Mouse (Mus musculus) thymus, adult 2 months (tissue): ENCODE data around the gene Vmn1r34. TPM values are rescaled to one million over a fixed set of nuclear protein-coding genes. Genes with fewer than 3 reads are reported as not detected.
"Not testable (repeated sequence)": the region's sequence is repeated elsewhere in the genome, so short reads cannot be mapped to it uniquely, and the experiment has no call there.

Source experiments
- DNase-seq: peaks from one replicate; pipeline ENCODE4 v3.0.0; 2021
- H3K27ac ChIP-seq: fragments of 200-500 bp; 2 replicates; pipeline ENCODE4 v1.5.1; 2012; ENCODE audit warnings: low read length, control low read depth; ENCODE audit not compliant: control insufficient read depth, insufficient read depth
- H3K27me3 ChIP-seq: fragments of 200-500 bp; 2 replicates; pipeline ENCODE4 v1.6.1; 2012; ENCODE audit warnings: mild to moderate bottlenecking, low read length, moderate library complexity, mixed read lengths; ENCODE audit not compliant: control insufficient read depth, insufficient read depth
- H3K36me3 ChIP-seq: fragments of 200-500 bp; 2 replicates; pipeline ENCODE4 v1.6.1; 2012; ENCODE audit warnings: mild to moderate bottlenecking, low read length, moderate library complexity; ENCODE audit not compliant: control insufficient read depth, insufficient read depth
- H3K4me1 ChIP-seq: fragments of 200-500 bp; replicated peaks from 2 replicates; pipeline ENCODE4 v1.6.1; 2012; ENCODE audit warnings: low read length; ENCODE audit not compliant: control insufficient read depth, insufficient read depth
- H3K4me3 ChIP-seq: fragments of 200-500 bp; 2 replicates; pipeline ENCODE4 v1.5.1; 2012; ENCODE audit warnings: mild to moderate bottlenecking, low read length, control low read depth, moderate library complexity; ENCODE audit not compliant: control insufficient read depth, insufficient read depth
- CTCF ChIP-seq: fragments of 200-500 bp; IDR thresholded peaks from 2 replicates; pipeline ENCODE4 v1.5.1; 2012; ENCODE audit warnings: mild to moderate bottlenecking, control low read depth, low read length, moderate library complexity, borderline replicate concordance; ENCODE audit not compliant: control insufficient read depth, poor library complexity, insufficient read depth; ENCODE audit errors: extremely low read depth
- POLR2A ChIP-seq: fragments of 200-500 bp; IDR thresholded peaks from 2 replicates; pipeline ENCODE4 v1.6.1; 2012; ENCODE audit warnings: mild to moderate bottlenecking, low read length, control low read depth, moderate library complexity; ENCODE audit not compliant: control insufficient read depth, poor library complexity, insufficient read depth; ENCODE audit errors: extremely low read depth
- WGBS: fragments of 180-500 bp; shearing (Covaris S2); methylation state at CpG from one replicate; pipeline ENCODE4 v1.1.7; 2018; 5-methylcytosine and 5-hydroxymethylcytosine counted together
- polyA plus RNA-seq: library from polyadenylated mRNA; depleted of rRNA; stranded (reverse); fragments of >200 nt; gene quantifications from 2 replicates; pipeline ENCODE4 v1.2.3, GENCODE M21; 2012; rRNA removed

Vmn1r34 gene
- polyA plus RNA-seq: not detected in 2 replicates

- 95% methylated on average over 1 of the region's 1 CpGs for WGBS
- H3K4me3 ChIP-seq: no peak within 1 kb of the TSS
- no peak for TF ChIP-seq POLR2A
- no peak for TF ChIP-seq CTCF
- no peaks in the 10 kb centered on the region for H3K36me3 ChIP-seq
- H3K27me3 ChIP-seq: no peaks in the 10 kb centered on the region
- no peak within 1 kb of the TSS for H3K27ac ChIP-seq
- no peak for DNase-seq
- H3K4me1 ChIP-seq: no peaks in the 10 kb centered on the region
Observed at GRCm38 (mm10) chr6:66643779-66644178, at the start of gene Vmn1r34. TSS of gene Vmn1r34 (minus strand) at chr6:66643879.

DNA sequence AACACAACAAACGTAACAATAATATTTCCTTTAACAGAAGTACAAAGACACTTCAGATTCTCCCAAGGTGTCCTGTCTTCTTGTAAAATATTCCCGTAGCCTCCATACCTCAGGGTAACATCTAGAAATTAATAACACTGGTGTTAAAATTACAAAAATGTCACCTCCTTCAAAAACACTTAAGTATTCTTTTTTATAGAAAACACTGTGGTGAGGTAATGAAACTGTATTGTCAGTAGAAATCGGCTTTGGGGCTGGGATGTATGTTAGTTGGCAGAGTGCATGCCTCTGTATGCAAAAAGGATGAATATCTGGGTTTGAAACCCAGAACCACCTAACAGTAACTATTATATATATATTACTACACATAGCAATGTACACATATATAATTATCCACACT lies 42.1 kb upstream of the Vmn1r34 start, which contains the start of gene Vmn1r35:
Vmn1r35 (minus strand) TSS at position 101 of the 400 bp plus-strand sequence.
- WGBS: 94% methylated on average over 3 of the region's 3 CpGs
- TF ChIP-seq CTCF (no peak), POLR2A (no peak)
- H3K4me3 ChIP-seq: no peak within 1 kb of the TSS

GRCm38 (mm10) chr6:66618182-66618581 lies 25.5 kb downstream of the Vmn1r34 start, which contains the start of gene Vmn1r33:
TSS of gene Vmn1r33 (minus strand) at chr6:66618282.
- not testable (repeated sequence) for H3K36me3 ChIP-seq, DNase-seq, H3K27me3 ChIP-seq, H3K4me3 ChIP-seq, H3K27ac ChIP-seq, H3K4me1 ChIP-seq

More for the DNA sequence above, 42.1 kb upstream of the Vmn1r34 start, which contains the start of gene Vmn1r35:
- DNase-seq: no peak
- Histone ChIP-seq H3K27ac (no peak within 1 kb of the TSS), H3K27me3 (no peaks in the 10 kb centered on the region), H3K4me1 (no peaks in the 10 kb centered on the region), H3K36me3 (no peaks in the 10 kb centered on the region)

DNA sequence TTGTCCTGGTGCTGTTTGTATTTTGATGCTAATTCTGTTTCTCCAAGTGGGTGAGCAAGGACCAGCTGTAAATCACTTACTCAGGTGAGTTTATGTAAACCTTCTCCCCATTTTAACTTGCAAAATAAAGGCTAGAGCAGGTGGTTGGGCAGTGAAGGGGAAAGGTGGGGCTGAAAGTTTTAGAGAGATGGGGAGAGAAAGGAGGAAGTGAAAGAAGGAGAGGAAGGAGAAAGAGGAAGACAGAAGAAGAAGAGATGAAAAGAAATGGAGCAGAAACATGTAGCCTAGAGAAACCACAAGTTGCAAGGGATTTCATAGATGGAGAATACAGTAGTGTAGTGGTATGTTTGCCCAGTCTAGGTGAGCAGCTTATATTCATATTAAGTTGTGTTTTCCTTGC lies 47.9 kb downstream of the Vmn1r34 start:
- Histone ChIP-seq H3K4me3 (no peak overlapping the region), H3K27ac (no peak overlapping the region), H3K27me3 (no peaks in the 10 kb centered on the region), H3K4me1 (no peaks in the 10 kb centered on the region), H3K36me3 (no peaks in the 10 kb centered on the region)
- TF ChIP-seq POLR2A (no peak), CTCF (no peak)
- no peak for DNase-seq

Other genes with a start within 250 kb of the Vmn1r34 start
- 44.3 and 52.3 TPM in 2 replicates for gene Mad2l1, start 108.5 kb downstream of the Vmn1r34 start, polyA plus RNA-seq
- gene Vmn1r32, start 83.8 kb downstream of the Vmn1r34 start, polyA plus RNA-seq: not detected in 2 replicates
- gene Vmn1r33, start 25.6 kb downstream of the Vmn1r34 start, polyA plus RNA-seq: not detected in 2 replicates
- gene Vmn1r35, start 42.0 kb upstream of the Vmn1r34 start, polyA plus RNA-seq: not detected in 2 replicates
- not detected in 2 replicates for gene Vmn1r36, start 75.3 kb upstream of the Vmn1r34 start, polyA plus RNA-seq
- not detected in 2 replicates for gene Vmn1r37, start 85.5 kb upstream of the Vmn1r34 start, polyA plus RNA-seq
- not detected in 2 replicates for gene Vmn1r38, start 138.7 kb upstream of the Vmn1r34 start, polyA plus RNA-seq
- not detected in 2 replicates for gene Vmn1r39, start 166.7 kb upstream of the Vmn1r34 start, polyA plus RNA-seq